Mouse (Mus musculus): ENCODE data around the gene Abcc12.

The Abcc12 gene

DNA sequence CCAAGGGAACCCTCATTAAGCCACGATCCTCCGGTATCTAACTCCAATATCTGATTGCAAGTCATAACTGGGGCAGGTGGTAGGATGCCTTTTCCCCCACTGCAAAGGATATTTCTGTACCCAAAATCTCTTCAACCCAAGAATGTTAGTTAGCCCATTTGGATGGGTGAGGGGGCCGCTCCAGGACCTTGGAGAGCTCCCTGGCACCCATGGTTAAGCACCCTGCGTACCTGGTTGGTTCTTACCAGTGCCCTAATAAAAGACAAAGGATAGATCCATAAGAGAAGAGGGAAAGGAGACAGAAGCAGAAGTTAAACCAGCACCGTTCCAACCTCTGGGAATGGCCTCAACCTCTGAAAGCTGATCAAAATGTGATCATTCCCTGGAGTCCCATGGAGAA lies 67.6 kb downstream of the Abcc12 start:
- DNase-seq (ENCODE audit: low spot score in 2 of 2), result no peak

DNA sequence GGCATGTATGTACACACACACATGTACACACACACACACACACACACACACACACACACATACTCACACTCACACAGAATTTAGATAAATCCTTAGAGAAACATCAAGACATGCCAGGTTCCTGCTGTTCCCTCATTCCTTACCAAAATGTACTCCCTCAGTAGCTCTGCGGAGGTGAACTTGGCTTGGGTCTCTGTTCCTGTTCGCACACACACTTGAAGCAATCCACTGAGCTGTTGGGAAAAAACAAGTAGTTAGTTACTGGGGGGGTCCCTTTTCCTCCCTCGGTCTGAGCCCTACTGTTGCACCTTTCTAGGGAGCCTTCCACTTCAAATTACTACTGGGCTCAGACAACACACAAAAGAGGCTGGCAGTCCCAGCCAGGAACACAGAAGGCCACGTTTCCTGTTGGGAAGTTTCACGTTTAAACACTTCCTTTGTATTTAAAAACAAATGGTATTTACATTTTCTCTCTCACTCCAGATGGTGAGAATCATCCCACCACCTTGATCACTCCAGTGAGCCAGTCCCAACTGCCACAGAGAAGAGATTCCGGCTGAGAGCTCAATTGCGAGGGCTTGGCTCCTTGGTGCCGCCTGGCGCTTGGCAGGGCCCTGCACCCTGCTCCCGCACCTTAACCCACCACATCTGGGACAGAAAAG lies 68.2 kb downstream of the Abcc12 start:
- DNase-seq (ENCODE audit: low spot score in 2 of 2), result no peak

- DNase-seq (ENCODE audit: low spot score in 2 of 2), result peak; percentile 25 to 52
These were observed 79.1 kb downstream of the Abcc12 start for GRCm38 (mm10) chr8:86501341-86501740.

DNA sequence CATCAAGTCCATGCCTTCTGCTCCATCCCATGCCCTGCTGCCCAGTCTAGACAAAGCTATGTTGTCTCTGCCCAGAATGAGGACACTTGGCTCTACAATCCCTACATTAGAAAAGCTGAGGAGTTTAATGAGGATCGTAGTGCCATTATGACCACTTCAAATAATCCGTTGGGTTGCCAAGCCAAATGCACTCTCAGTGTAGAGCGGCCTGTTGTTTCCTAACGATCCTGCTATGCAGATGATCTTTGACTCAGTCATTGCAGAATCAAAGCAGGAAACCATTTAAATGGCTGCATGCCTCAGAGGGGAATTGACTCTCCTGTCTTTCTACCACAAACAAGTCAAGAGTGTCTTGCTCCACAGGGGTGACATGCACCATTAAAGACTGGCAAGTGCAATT lies 85.4 kb downstream of the Abcc12 start:
- no peak for DNase-seq (ENCODE audit: low spot score in 2 of 2)

DNA sequence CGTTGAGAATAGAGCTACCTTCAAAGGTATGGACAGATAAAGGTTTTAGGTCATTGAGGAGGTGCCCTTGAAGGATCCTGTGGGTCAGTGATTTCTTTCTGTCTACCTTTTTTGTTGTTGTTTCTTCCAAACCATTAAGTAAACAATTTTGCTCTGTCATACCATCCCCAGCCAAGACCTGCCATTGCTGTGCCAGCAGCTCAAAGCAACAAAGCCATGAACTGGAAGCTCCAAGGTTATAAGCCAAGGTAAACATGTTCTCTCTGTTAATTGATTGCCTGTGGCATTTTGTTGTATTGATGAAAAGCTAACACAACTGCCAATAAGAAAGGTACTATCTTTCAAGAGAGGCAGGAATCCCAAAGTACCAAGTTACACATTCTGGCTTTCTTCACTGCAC lies 86.6 kb downstream of the Abcc12 start:
- no peak for DNase-seq (ENCODE audit: low spot score in 2 of 2)

GRCm38 (mm10) chr8:86485411-86485810 lies 95.1 kb downstream of the Abcc12 start:
- no peak for DNase-seq (ENCODE audit: low spot score in 2 of 2)

DNA sequence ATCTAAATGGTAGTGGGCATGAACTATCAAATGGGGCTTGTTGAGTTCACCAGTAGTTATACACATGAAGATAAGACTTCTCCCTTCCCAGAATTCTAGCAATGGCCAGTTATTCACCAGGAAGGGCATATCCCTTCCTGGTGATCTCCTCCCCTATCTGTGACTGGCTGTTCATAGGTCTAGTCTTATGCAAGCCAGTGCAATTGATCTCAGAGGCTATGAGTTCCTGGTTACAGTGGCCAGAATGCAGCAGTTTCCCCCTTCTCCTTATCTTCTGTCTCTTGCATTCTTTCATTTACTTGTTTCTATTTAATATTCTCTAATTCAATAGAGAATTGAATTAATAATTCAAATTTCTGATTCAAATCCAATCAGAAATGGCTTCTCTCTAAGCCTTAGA lies 96.2 kb downstream of the Abcc12 start:
- no peak for DNase-seq (ENCODE audit: low spot score in 2 of 2)

DNA sequence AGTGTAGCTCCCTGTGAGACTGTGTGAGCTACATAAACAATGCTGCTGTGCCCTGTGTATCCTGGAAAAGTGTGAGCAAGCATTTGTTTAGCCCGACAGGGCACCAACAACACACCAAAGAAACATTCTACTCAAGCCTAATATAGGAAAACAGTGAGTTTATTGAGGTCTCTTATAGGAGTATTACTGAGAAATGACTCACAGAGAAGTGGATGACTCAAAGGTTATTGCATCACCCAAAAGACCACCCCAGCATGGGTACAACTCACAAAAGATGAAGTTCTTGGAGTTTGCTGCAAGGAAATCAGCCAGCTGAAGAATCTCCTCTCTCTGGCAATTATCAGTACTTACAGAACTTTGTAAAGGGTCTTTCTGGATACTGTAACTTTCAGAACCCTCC lies 98.4 kb downstream of the Abcc12 start:
- DNase-seq (ENCODE audit: low spot score in 2 of 2), result no peak

GRCm38 (mm10) chr8:86475711-86476438 lies 104.6 kb downstream of the Abcc12 start:
- peak in 1 of 2 experiments; percentile 2 for DNase-seq (ENCODE audit: low spot score in 2 of 2)

GRCm38 (mm10) chr8:86474461-86474860 lies 106.0 kb downstream of the Abcc12 start:
- no peak for DNase-seq (ENCODE audit: low spot score in 2 of 2)

GRCm38 (mm10) chr8:86473121-86473520 lies 107.4 kb downstream of the Abcc12 start:
- no peak for DNase-seq (ENCODE audit: low spot score in 2 of 2)

GRCm38 (mm10) chr8:86470717-86471116 lies 109.8 kb downstream of the Abcc12 start:
- no peak for DNase-seq (ENCODE audit: low spot score in 2 of 2)

GRCm38 (mm10) chr8:86463215-86463614 lies 117.3 kb downstream of the Abcc12 start:
- DNase-seq (ENCODE audit: low spot score in 2 of 2), result no peak

DNA sequence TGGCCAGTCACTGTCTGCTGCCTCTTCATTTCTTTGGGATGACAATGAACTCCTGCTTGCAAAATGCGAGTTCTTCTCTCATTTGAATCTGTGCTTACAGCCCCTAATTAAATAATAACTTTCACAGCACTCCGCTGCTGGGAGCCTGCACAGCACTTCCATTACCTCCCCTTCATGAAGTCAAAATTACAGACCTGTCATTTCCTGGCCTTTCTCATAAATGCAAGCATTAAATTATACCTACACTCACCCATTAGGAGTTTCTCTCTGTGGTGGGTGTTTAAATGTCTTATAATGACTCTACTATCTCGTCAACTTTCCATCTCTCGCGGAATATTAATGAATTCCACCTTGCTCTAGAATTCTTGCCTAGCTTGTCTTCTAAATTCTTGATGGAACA lies 120.1 kb downstream of the Abcc12 start:
- DNase-seq (ENCODE audit: low spot score in 2 of 2), result no peak

- no peak for DNase-seq (ENCODE audit: low spot score in 2 of 2)
These were observed 126.6 kb downstream of the Abcc12 start for GRCm38 (mm10) chr8:86453697-86454480.

DNA sequence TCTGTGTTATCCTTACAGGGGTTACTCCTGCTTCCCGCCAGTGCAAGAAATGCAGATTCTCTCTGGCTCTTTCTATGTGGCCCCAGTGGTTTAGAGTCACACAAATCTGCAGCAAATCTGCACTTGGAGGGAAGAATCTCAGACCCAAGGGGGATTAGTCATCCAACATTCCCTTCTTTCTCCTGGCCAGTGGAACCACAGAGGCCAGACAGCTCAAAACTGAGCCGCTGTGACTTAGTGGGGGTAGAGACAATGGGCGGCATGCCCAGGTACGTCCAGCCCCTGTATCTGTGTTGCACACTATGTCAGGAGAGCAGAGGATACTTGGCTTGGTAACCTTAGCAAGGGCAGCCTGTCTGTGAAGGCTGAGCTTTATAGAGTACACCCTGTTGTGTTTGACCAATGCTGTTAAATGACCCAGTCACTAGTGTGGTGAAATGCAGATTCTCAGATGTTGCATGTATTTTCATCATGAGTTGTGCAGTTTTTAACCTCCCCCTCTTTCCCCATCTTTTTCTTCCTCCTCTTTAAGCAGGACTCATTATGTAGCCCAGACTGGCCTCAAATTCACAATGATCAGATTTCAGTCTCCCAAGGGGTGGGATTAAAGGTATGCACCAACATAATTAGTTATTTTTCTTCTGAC lies 130.5 kb downstream of the Abcc12 start:
- no peak for DNase-seq (ENCODE audit: low spot score in 2 of 2)

DNA sequence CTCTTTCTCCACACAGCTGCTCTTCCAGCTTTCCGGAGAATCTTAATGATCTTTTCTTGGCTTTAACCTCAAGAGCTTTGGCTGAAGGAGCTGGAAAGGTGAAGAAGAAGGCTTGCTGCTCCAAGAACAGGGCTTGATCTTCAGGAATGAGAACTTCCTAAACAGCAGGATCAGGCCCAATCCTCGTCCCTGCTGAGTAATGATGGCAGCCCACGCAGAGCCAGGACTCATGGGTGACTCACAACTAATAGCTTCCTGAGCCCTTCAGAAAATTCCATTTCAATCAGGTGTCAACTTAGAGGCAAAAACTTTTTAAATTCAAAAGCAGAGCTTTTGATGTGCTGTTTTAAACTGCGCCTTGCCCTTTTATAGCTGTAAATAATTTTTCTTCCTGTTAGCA lies 135.0 kb downstream of the Abcc12 start:
- DNase-seq (ENCODE audit: low spot score in 2 of 2), result no peak

DNA sequence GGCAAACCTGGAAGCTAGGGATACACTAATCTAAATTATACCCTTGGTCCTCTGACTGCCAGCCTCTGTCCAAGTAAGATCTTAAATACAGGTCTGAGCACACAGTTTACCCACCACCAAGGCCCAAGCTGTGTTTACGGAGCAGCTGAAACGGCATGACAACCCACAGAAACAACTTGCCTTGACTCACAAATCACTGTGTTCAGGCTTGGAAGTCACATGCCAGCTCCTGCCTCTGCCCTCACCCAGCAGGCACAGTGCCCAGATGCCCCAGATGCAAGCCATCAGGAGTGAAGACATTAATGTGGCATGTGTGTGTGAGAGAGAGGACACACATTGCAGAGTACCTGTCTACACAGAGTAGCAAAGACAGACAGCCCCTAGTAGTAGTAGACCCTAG lies 136.7 kb downstream of the Abcc12 start:
- no peak for DNase-seq (ENCODE audit: low spot score in 2 of 2)

DNA sequence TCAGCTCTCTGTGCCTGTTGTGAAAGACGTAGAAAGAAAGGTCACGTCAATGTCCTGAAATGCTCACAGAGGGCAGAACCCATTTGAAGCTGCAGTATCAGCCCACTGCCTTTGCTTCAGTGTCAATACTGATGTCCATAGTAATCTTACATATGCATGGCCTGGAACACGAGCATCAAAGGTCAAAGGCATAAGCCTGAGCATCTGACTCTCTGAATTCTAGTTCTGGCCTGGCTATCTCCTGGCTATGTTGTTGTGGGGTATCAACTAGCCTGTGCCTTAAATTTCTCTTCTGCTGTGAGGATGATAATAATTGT lies 141.5 kb downstream of the Abcc12 start:
- DNase-seq (ENCODE audit: low spot score in 2 of 2), result no peak

GRCm38 (mm10) chr8:86438133-86438982 lies 142.1 kb downstream of the Abcc12 start:
- DNase-seq (ENCODE audit: low spot score in 2 of 2), result no peak

DNA sequence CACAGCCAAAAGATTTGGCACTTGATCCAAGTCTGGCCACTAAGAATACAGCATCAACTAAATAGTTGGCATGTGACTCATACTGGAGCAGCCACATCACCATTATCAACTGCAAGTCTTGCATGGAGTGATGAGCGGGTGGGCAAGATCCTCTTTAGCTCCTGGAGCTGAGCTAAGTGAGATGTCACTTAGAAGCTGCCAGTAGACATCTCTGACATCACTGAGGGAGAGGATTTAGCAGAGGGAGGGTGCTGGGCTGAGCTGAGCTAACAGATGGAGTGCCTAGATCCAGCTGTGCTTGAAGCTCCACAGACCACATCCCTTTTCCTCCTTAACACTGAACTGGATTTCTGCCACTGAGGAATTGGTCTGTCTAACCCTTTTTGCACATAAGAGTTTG lies 143.1 kb downstream of the Abcc12 start:
- no peak for DNase-seq (ENCODE audit: low spot score in 2 of 2)

Data from urinary bladder, adult 18-20 months (tissue).